19 mouse cellular contexts compared by ENCODE assay signal in genomic region chr10:80135161-80135560, GRCm38 (mm10). TPM values are rescaled to one million over a fixed set of nuclear protein-coding genes. Genes with fewer than 3 reads are reported as not detected.
A peak's percentile ranks its signal among the peaks of the same experiment; 100 is the strongest.
DNase-seq lines count a peak whose midpoint lies in the region; TF ChIP-seq lines count a peak whose summit lies in the region.
"Had no signal": no experiment of that assay in that cellular context is flagged by ENCODE, and none has a peak within 500 bp of the region (broad histone marks: within the 10 kb centered on the region; RNA-seq: fewer than 3 reads in every experiment).

No protein-coding gene starts in this region.

- no peak for TF ChIP-seq CTCF in layer of hippocampus, adult 2 months (conservative IDR thresholded peaks at IDR 0.05)

- peak overlapping the region; percentile 18; the same call in 1 of the 2 replicates for H3K27ac ChIP-seq in layer of hippocampus, adult 2 months
- H3K27ac ChIP-seq: embryonic facial prominence, embryonic 13.5 days; forebrain, embryonic 13.5 days; gastrocnemius, adult 2 months; hindbrain, embryonic 12.5 days; hindbrain, embryonic 15.5 days had no signal

- peak; percentile 42 to 56 for DNase-seq in adrenal gland, adult (ENCODE audit: inconsistent age in 2 of 2, low spot score in 1 of 2)
- no peak for DNase-seq in adrenal gland, adult 18-20 months (ENCODE audit: low spot score in 2 of 2)
- DNase-seq in cerebellum, adult 9-11 months: peak; percentile 62
- no peak for DNase-seq in cerebellum, adult 18-20 months
- no peak for DNase-seq in layer of hippocampus, adult 2 months (ENCODE audit: low spot score in 2 of 2)
- DNase-seq in layer of hippocampus, adult 9-11 months: no peak
- peak; percentile 57 for DNase-seq in testis, postnatal 10 days (ENCODE audit: low spot score)
- DNase-seq in testis, postnatal 14 days (ENCODE audit: low spot score): no peak
- DNase-seq: adrenal gland, adult 8-10 months; adrenal gland, postnatal 25 days; forebrain, postnatal 0 days; gastrocnemius, adult 2 months; gastrocnemius, postnatal 14 days; heart, adult 11 months had no signal

- H3K4me3 ChIP-seq in layer of hippocampus, adult 2 months: no peak overlapping the region
- H3K4me3 ChIP-seq: embryonic facial prominence, embryonic 13.5 days; erythroblast, embryonic 14.5 days; forebrain, embryonic 13.5 days; gastrocnemius, adult 2 months; hindbrain, embryonic 12.5 days; hindbrain, embryonic 15.5 days had no signal

RNA-seq across cellular contexts. Expression of gene Atp5d, which starts 3.3 kb away (rescaled TPM):
- 1,000 to 10,000 TPM in 1 of 2 experiments, 100 to 1,000 TPM in 1; 593 to 1,133 TPM for total RNA-seq in adrenal gland, adult 18-20 months (2021)
- 100 to 1,000 TPM; 332 to 344 TPM for total RNA-seq in layer of hippocampus, adult 2 months (2021)

RNA-seq across cellular contexts. Expression of gene Cbarp, which starts 5.5 kb away (rescaled TPM):
- 100 to 1,000 TPM; 129 to 266 TPM for total RNA-seq in adrenal gland, adult 18-20 months (2021)
- 100 to 1,000 TPM; 331 to 341 TPM for total RNA-seq in layer of hippocampus, adult 2 months (2021)

RNA-seq across cellular contexts. Expression of gene Midn, which starts 12.9 kb away (rescaled TPM):
- total RNA-seq in adrenal gland, adult 18-20 months (2021): 10 to 100 TPM; 64.8 to 82.0 TPM
- total RNA-seq in layer of hippocampus, adult 2 months (2021): 10 to 100 TPM; 53.1 to 54.5 TPM

RNA-seq across cellular contexts. Expression of gene Stk11, which starts 19.6 kb away (rescaled TPM):
- 100 to 1,000 TPM; 154 to 158 TPM for total RNA-seq in adrenal gland, adult 18-20 months (2021)
- 10 to 100 TPM; 96.8 to 97.7 TPM for total RNA-seq in layer of hippocampus, adult 2 months (2021)

RNA-seq across cellular contexts. Expression of gene Sbno2, which starts 29.8 kb away (rescaled TPM):
- 10 to 100 TPM; 31.0 to 41.4 TPM for total RNA-seq in adrenal gland, adult 18-20 months (2021)
- total RNA-seq in layer of hippocampus, adult 2 months (2021): 10 to 100 TPM; 22.4 to 23.4 TPM

Comparison
In these comparisons a context has a peak if more than half of its experiments do, and no peak if none do; other contexts are left out.
1. DNase-seq: peak in adrenal gland, adult (2 of 2), cerebellum, adult 9-11 months (single experiment) and testis, postnatal 10 days (single experiment); none in adrenal gland, adult 18-20 months (0 of 2), cerebellum, adult 18-20 months (0 of 2), layer of hippocampus, adult 2 months (0 of 2), layer of hippocampus, adult 9-11 months (single experiment) and testis, postnatal 14 days (single experiment).